Mouse (Mus musculus) heart, postnatal 0 days (tissue): Measurements from ENCODE around the gene Ppp1r21. TPM values are rescaled to one million over a fixed set of nuclear protein-coding genes. Genes with fewer than 3 reads are reported as not detected.
A peak's percentile ranks its signal among the peaks of the same experiment; 100 is the strongest.

Source experiments
- ATAC-seq: fragments of 200-750 bp; cut with Nextera tagmentation; 2 replicates; pipeline ENCODE4 v1.8.0; 2017; ENCODE audit warnings: low read depth, moderate number of reproducible peaks, moderate library complexity; ENCODE audit not compliant: insufficient read depth
- DNase-seq: peaks from one replicate; pipeline ENCODE4 v3.0.0-alpha.2; 2016; ENCODE audit warnings: low spot score
- H3K27ac ChIP-seq: fragments of 300-500 bp; sonication (generic); 2 replicates; pipeline ENCODE4 v1.5.1; 2014; ENCODE audit warnings: low read depth, mild to moderate bottlenecking
- H3K27me3 ChIP-seq: fragments of 300-500 bp; sonication (generic); 2 replicates; pipeline ENCODE4 v1.6.1; 2014; ENCODE audit warnings: low read length, mixed read lengths; ENCODE audit not compliant: control insufficient read depth, insufficient read depth
- H3K36me3 ChIP-seq: fragments of 300-500 bp; sonication (generic); replicated peaks from 2 replicates; pipeline ENCODE4 v1.6.1; 2014; ENCODE audit warnings: low read length, mixed read lengths; ENCODE audit not compliant: control insufficient read depth, insufficient read depth
- H3K4me1 ChIP-seq: fragments of 300-500 bp; sonication (generic); 2 replicates; pipeline ENCODE4 v1.6.1; 2014; ENCODE audit warnings: antibody characterized with exemption; ENCODE audit not compliant: control insufficient read depth, insufficient read depth
- H3K4me2 ChIP-seq: fragments of 300-500 bp; sonication (generic); 2 replicates; pipeline ENCODE4 v1.6.1; 2014; ENCODE audit warnings: low read depth, mild to moderate bottlenecking, low read length, moderate library complexity
- H3K4me3 ChIP-seq: fragments of 300-500 bp; sonication (generic); 2 replicates; pipeline ENCODE4 v1.5.1; 2014; ENCODE audit warnings: low read depth, low read length
- H3K9ac ChIP-seq: fragments of 300-500 bp; sonication (generic); replicated peaks from 2 replicates; pipeline ENCODE4 v1.6.1; 2014; ENCODE audit warnings: low read depth, low read length, mixed read lengths
- H3K9me3 ChIP-seq: fragments of 300-500 bp; sonication (generic); replicated peaks from 2 replicates; pipeline ENCODE4 v1.6.1; 2016; ENCODE audit warnings: low read length; ENCODE audit not compliant: control insufficient read depth
- CTCF ChIP-seq: IDR thresholded peaks from 2 replicates; pipeline ENCODE4 v1.5.1; 2016; ENCODE audit warnings: antibody characterized with exemption, control low read depth, low read depth
- EP300 ChIP-seq: IDR thresholded peaks from 2 replicates; pipeline ENCODE4 v1.6.1; 2016; ENCODE audit warnings: antibody characterized with exemption, low read depth
- WGBS: fragments of 180-500 bp; shearing (Covaris S2); extraction: QIAGEN DNeasy Blood & Tissue Kit; methylation state at CpG from one replicate; pipeline ENCODE4 v1.1.7; 2014; 5-methylcytosine and 5-hydroxymethylcytosine counted together
- polyA plus RNA-seq: library from polyadenylated mRNA; unstranded; fragments of >200 nt; fragmentation: Nextera tagmentation; extraction: Ambion mirVana; gene quantifications from 2 replicates; pipeline ENCODE4 v1.2.1, GENCODE M21; 2015
- total RNA-seq: library from RNA; depleted of rRNA; stranded (reverse); fragments of >200 nt; gene quantifications from 2 replicates; pipeline ENCODE4 v1.2.3, GENCODE M21; 2014; ENCODE audit warnings: low replicate concordance

The Ppp1r21 gene
- total and polyA plus RNA-seq, 2 experiments from 2014 or later, result 5.8 to 5.9 TPM

GRCm38 (mm10) chr17:88530667-88531066 lies 749 bp downstream of the Ppp1r21 start:
- no peaks in the 10 kb centered on the region for H3K4me1 ChIP-seq
- ATAC-seq (no peak), DNase-seq (no peak)
- no peaks in the 10 kb centered on the region for H3K9me3 ChIP-seq
- 13% methylated on average over 11 of the region's 11 CpGs for WGBS
- H3K36me3 ChIP-seq, result no peaks in the 10 kb centered on the region
- H3K27me3 ChIP-seq, result no peaks in the 10 kb centered on the region
- H3K27ac ChIP-seq, result 0 out of 2 replicates have a peak overlapping the region, but pooled peaks have one; percentile 68
- TF ChIP-seq EP300, result no peak
- TF ChIP-seq CTCF, result no peak
- H3K9ac ChIP-seq, result peak overlapping the region; percentile 71
- peak overlapping the region; percentile 87 for H3K4me3 ChIP-seq
- H3K4me2 ChIP-seq, result peak overlapping the region; percentile 84

- ATAC-seq (no peak), DNase-seq (no peak)
- WGBS, result 53% methylated on average over 6 of the region's 6 CpGs
- Histone ChIP-seq H3K36me3 (no peaks in the 10 kb centered on the region), H3K9ac (no peak overlapping the region; the same call in 1 of the 2 replicates), H3K27ac (no peak overlapping the region), H3K4me1 (no peaks in the 10 kb centered on the region), H3K9me3 (no peaks in the 10 kb centered on the region), H3K27me3 (no peaks in the 10 kb centered on the region), H3K4me2 (peak overlapping the region; percentile 84; the same call in 1 of the 2 replicates), H3K4me3 (no peak overlapping the region)
- TF ChIP-seq EP300, result no peak
- no peak for TF ChIP-seq CTCF
Observed at GRCm38 (mm10) chr17:88531176-88531575, 1.3 kb downstream of the Ppp1r21 start.

GRCm38 (mm10) chr17:88537842-88538430 lies 8.0 kb downstream of the Ppp1r21 start:
- Histone ChIP-seq H3K27ac (no peak overlapping the region), H3K4me1 (0 out of 2 replicates have a peak, but pooled peaks cover 4% of the 10 kb centered on the region), H3K4me3 (no peak overlapping the region), H3K4me2 (no peak overlapping the region), H3K9ac (no peak overlapping the region), H3K36me3 (0 out of 2 replicates have a peak, but pooled peaks cover 3% of the 10 kb centered on the region), H3K27me3 (no peaks in the 10 kb centered on the region), H3K9me3 (no peaks in the 10 kb centered on the region)
- DNase-seq (no peak), ATAC-seq (no peak)
- TF ChIP-seq CTCF (no peak), EP300 (no peak)
- 78% methylated on average over 8 of the region's 8 CpGs for WGBS

GRCm38 (mm10) chr17:88542771-88543416 lies 13.0 kb downstream of the Ppp1r21 start:
- H3K4me3 ChIP-seq, result no peak overlapping the region
- H3K36me3 ChIP-seq, result peaks cover 23% of the 10 kb centered on the region
- no peak overlapping the region for H3K27ac ChIP-seq
- no peak overlapping the region for H3K9ac ChIP-seq
- 71% methylated on average over 15 of the region's 15 CpGs for WGBS
- H3K4me1 ChIP-seq, result 0 out of 2 replicates have a peak, but pooled peaks cover 4% of the 10 kb centered on the region
- ATAC-seq (no peak; the same call in 1 of the 2 replicates), DNase-seq (no peak)
- no peak overlapping the region for H3K4me2 ChIP-seq
- no peaks in the 10 kb centered on the region for H3K9me3 ChIP-seq
- TF ChIP-seq CTCF, result no peak
- TF ChIP-seq EP300, result no peak
- no peaks in the 10 kb centered on the region for H3K27me3 ChIP-seq

- no peak for DNase-seq
- Histone ChIP-seq H3K4me2 (no peak overlapping the region), H3K27me3 (no peaks in the 10 kb centered on the region), H3K9me3 (no peaks in the 10 kb centered on the region), H3K27ac (no peak overlapping the region), H3K9ac (no peak overlapping the region), H3K4me3 (no peak overlapping the region), H3K4me1 (0 out of 2 replicates have a peak, but pooled peaks cover 4% of the 10 kb centered on the region), H3K36me3 (peaks cover 25% of the 10 kb centered on the region)
- TF ChIP-seq CTCF (no peak), EP300 (no peak)
- 59% methylated on average over 3 of the region's 3 CpGs for WGBS
- no peak for ATAC-seq
Observed at GRCm38 (mm10) chr17:88543417-88543782, 13.5 kb downstream of the Ppp1r21 start.
